Mouse (Mus musculus): ENCODE results near the gene Vmn2r86. TPM values are rescaled to one million over a fixed set of nuclear protein-coding genes. Genes with fewer than 3 reads are reported as not detected.
A peak's percentile ranks its signal among the peaks of the same experiment; 100 is the strongest.
"Not testable (repeated sequence)": the region's sequence is repeated elsewhere in the genome, so short reads cannot be mapped to it uniquely, and the experiment has no call there.

Gene Vmn2r86
- polyA plus RNA-seq (2015; fragmentation: Nextera tagmentation; extraction: Ambion mirVana) = not detected in 2 replicates

DNA sequence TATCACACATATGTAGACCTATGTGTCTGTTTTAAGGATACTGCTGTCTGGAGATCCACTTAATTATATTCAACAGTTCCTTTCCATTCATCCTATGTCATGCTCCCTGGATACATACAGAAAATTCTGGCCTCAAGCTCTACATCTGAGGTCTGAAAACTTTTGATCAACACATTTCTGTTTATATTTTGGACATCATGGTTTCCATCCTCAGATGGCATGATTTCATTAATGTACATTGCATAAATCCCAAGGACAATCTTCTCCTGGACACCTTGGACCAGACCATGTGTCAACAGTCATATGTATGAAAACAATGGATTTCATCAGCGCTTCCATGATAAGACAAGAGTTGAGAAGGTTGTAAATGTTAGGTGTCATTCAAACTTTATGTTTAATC lies at the start of gene Vmn2r86:
TSS of gene Vmn2r86 (minus strand) at position 101 of the 400 bp plus-strand sequence.
- H3K9me3 ChIP-seq (ENCODE audit: low read length); ATAC-seq (ENCODE audit: low FRiP score, low TSS enrichment); H3K4me1 ChIP-seq (ENCODE audit: insufficient read depth, low read length); H3K27ac ChIP-seq (ENCODE audit: low read length); H3K36me3 ChIP-seq (ENCODE audit: insufficient read depth, low read length); H3K4me2 ChIP-seq (replicated peaks; ENCODE audit: low read depth, low read length); H3K4me3 ChIP-seq (ENCODE audit: low read length); H3K9ac ChIP-seq (replicated peaks; ENCODE audit: low read length); H3K27me3 ChIP-seq (ENCODE audit: insufficient read depth, low read length): not testable (repeated sequence)
- WGBS = 89% methylated on average over 1 of the region's 1 CpGs

DNA sequence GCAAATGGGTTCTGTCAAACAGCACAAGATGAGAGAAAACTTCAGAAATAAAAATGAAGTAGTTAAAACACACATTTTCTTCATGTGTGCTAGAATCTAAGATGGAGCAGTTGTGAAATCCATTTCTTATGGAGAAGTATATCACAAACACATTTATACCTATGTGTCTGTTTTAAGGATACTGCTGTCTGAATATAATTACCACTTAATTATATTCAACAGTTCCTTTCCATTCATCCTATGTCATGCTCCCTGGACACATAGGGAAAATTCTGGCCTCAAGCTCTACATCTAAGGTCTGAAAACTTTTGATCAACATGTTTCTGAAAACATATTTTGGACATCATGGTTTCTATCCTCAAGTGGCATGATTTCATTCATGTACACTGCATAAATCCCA lies 41.4 kb upstream of the Vmn2r86 start, which contains the start of gene Vmn2r87:
TSS of gene Vmn2r87 (minus strand) at position 101 of the 400 bp plus-strand sequence.
- ATAC-seq (ENCODE audit: low FRiP score, low TSS enrichment) = no peak
- H3K27ac ChIP-seq (ENCODE audit: low read length) = no peak within 1 kb of the TSS
- H3K9ac ChIP-seq (replicated peaks; ENCODE audit: low read length) = no peak within 1 kb of the TSS
- H3K27me3 ChIP-seq (ENCODE audit: insufficient read depth, low read length) = no peaks in the 10 kb centered on the region
- H3K4me2 ChIP-seq (replicated peaks; ENCODE audit: low read depth, low read length) = no peak within 1 kb of the TSS
- H3K9me3 ChIP-seq (ENCODE audit: low read length) = no peaks in the 10 kb centered on the region
- no peak within 1 kb of the TSS for H3K4me3 ChIP-seq (ENCODE audit: low read length)
- no peaks in the 10 kb centered on the region for H3K36me3 ChIP-seq (ENCODE audit: insufficient read depth, low read length)
- no peaks in the 10 kb centered on the region for H3K4me1 ChIP-seq (ENCODE audit: insufficient read depth, low read length)

GRCm38 (mm10) chr10:130470311-130470760 lies 14.5 kb upstream of the Vmn2r86 start:
- H3K27ac ChIP-seq (ENCODE audit: low read length) = no peak overlapping the region
- H3K4me2 ChIP-seq (replicated peaks; ENCODE audit: low read depth, low read length) = peak overlapping the region; percentile 86
- H3K4me3 ChIP-seq (ENCODE audit: low read length) = peak overlapping the region; percentile 52
- no peaks in the 10 kb centered on the region for H3K4me1 ChIP-seq (ENCODE audit: insufficient read depth, low read length)
- H3K9ac ChIP-seq (replicated peaks; ENCODE audit: low read length) = peak overlapping the region; percentile 69
- ATAC-seq (ENCODE audit: low FRiP score, low TSS enrichment) = peak; percentile 100
- H3K27me3 ChIP-seq (ENCODE audit: insufficient read depth, low read length) = no peaks in the 10 kb centered on the region
- no peaks in the 10 kb centered on the region for H3K36me3 ChIP-seq (ENCODE audit: insufficient read depth, low read length)
- H3K9me3 ChIP-seq (ENCODE audit: low read length) = no peaks in the 10 kb centered on the region
- 3% methylated on average over 36 of the region's 36 CpGs for WGBS

- H3K36me3 ChIP-seq (ENCODE audit: insufficient read depth, low read length) = no peaks in the 10 kb centered on the region
- H3K9me3 ChIP-seq (ENCODE audit: low read length) = no peaks in the 10 kb centered on the region
- no peaks in the 10 kb centered on the region for H3K27me3 ChIP-seq (ENCODE audit: insufficient read depth, low read length)
- 90% methylated on average over 21 of the region's 21 CpGs for WGBS
- H3K27ac ChIP-seq (ENCODE audit: low read length) = no peak overlapping the region
- no peaks in the 10 kb centered on the region for H3K4me1 ChIP-seq (ENCODE audit: insufficient read depth, low read length)
- no peak overlapping the region for H3K4me3 ChIP-seq (ENCODE audit: low read length)
- no peak overlapping the region for H3K9ac ChIP-seq (replicated peaks; ENCODE audit: low read length)
- no peak overlapping the region for H3K4me2 ChIP-seq (replicated peaks; ENCODE audit: low read depth, low read length)
- no peak for ATAC-seq (ENCODE audit: low FRiP score, low TSS enrichment)
Observed at GRCm38 (mm10) chr10:130444776-130445175, 11.1 kb downstream of the Vmn2r86 start.

DNA sequence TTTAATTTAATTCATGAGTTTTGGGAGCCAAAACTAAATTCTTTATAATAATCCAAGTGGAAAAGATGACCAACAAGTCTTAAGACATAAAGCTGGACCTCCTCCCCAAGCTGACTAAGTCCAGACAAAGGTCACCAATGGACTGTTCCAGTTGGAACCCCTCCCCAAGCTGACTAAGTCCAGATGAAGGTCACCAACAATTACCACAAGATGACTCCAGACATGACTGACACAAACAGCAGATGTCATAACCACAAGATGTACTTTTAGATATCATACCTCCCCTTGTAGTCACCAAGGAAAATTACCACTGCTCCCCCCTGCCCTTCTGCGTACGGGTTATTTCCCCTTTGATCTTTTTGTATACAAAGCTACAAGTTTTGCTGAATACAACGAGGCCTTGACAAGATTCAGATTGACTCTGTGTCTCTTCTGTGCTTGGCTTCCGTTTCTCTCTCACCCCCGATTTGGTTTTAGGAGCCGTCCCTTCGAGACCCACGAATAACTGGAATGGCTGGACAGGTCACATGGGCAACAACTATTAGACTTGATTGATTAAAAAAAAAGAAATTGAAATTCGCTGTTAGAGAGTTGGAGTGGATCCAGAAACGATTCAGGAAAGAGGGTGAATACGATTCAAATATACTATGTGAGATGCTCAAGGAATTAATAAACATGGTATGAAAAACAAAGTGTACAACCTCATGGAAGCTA lies 21.5 kb downstream of the Vmn2r86 start:
- WGBS = 84% methylated on average over 11 of the region's 11 CpGs
- not testable (repeated sequence) for H3K27me3 ChIP-seq (ENCODE audit: insufficient read depth, low read length); ATAC-seq (ENCODE audit: low FRiP score, low TSS enrichment)

GRCm38 (mm10) chr10:130429603-130430002 lies 26.2 kb downstream of the Vmn2r86 start, which contains the start of gene Vmn2r85:
TSS of gene Vmn2r85 (minus strand) at chr10:130429703.
- H3K9ac ChIP-seq (replicated peaks; ENCODE audit: low read length); H3K4me3 ChIP-seq (ENCODE audit: low read length); H3K27ac ChIP-seq (ENCODE audit: low read length); H3K27me3 ChIP-seq (ENCODE audit: insufficient read depth, low read length); H3K4me2 ChIP-seq (replicated peaks; ENCODE audit: low read depth, low read length); H3K4me1 ChIP-seq (ENCODE audit: insufficient read depth, low read length); H3K36me3 ChIP-seq (ENCODE audit: insufficient read depth, low read length); H3K9me3 ChIP-seq (ENCODE audit: low read length); ATAC-seq (ENCODE audit: low FRiP score, low TSS enrichment): not testable (repeated sequence)

More for the DNA sequence above, 21.5 kb downstream of the Vmn2r86 start:
- not testable (repeated sequence) for H3K9me3 ChIP-seq (ENCODE audit: low read length); H3K27ac ChIP-seq (ENCODE audit: low read length); H3K9ac ChIP-seq (replicated peaks; ENCODE audit: low read length); H3K4me3 ChIP-seq (ENCODE audit: low read length); H3K4me1 ChIP-seq (ENCODE audit: insufficient read depth, low read length); H3K4me2 ChIP-seq (replicated peaks; ENCODE audit: low read depth, low read length); H3K36me3 ChIP-seq (ENCODE audit: insufficient read depth, low read length)

GRCm38 (mm10) chr10:130422368-130422767 lies 33.5 kb downstream of the Vmn2r86 start:
- H3K27ac ChIP-seq (ENCODE audit: low read length); H3K4me1 ChIP-seq (ENCODE audit: insufficient read depth, low read length); H3K4me3 ChIP-seq (ENCODE audit: low read length); H3K4me2 ChIP-seq (replicated peaks; ENCODE audit: low read depth, low read length); H3K27me3 ChIP-seq (ENCODE audit: insufficient read depth, low read length); H3K9me3 ChIP-seq (ENCODE audit: low read length); H3K36me3 ChIP-seq (ENCODE audit: insufficient read depth, low read length); H3K9ac ChIP-seq (replicated peaks; ENCODE audit: low read length); ATAC-seq (ENCODE audit: low FRiP score, low TSS enrichment): not testable (repeated sequence)
- 78% methylated on average over 2 of the region's 2 CpGs for WGBS

DNA sequence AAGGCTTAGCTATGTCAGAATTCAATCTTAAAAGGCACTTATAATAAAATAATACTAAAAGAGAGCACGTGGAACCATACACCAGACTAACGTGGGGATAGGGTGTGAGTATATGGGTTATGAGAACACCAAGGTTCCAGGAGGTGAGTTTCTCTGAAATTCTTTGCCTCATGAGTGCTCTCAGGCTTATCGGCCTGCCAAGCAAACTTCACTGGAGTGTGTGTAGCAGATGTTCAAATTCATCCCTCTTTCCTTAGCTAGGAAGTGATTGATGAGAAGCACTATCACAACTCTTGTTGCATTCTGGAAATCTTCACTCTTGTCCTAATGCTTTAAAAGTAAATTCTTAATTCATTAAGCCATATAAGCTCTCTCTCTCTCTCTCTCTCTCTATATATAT lies 35.4 kb downstream of the Vmn2r86 start:
- H3K27me3 ChIP-seq (ENCODE audit: insufficient read depth, low read length) = no peaks in the 10 kb centered on the region
- H3K4me1 ChIP-seq (ENCODE audit: insufficient read depth, low read length) = no peaks in the 10 kb centered on the region
- H3K36me3 ChIP-seq (ENCODE audit: insufficient read depth, low read length) = no peaks in the 10 kb centered on the region
- H3K27ac ChIP-seq (ENCODE audit: low read length) = no peak overlapping the region
- H3K9ac ChIP-seq (replicated peaks; ENCODE audit: low read length) = no peak overlapping the region
- no peak overlapping the region for H3K4me2 ChIP-seq (replicated peaks; ENCODE audit: low read depth, low read length)
- 82% methylated on average over 3 of the region's 3 CpGs for WGBS
- no peak overlapping the region for H3K4me3 ChIP-seq (ENCODE audit: low read length)
- no peak for ATAC-seq (ENCODE audit: low FRiP score, low TSS enrichment)
- H3K9me3 ChIP-seq (ENCODE audit: low read length) = no peaks in the 10 kb centered on the region

DNA sequence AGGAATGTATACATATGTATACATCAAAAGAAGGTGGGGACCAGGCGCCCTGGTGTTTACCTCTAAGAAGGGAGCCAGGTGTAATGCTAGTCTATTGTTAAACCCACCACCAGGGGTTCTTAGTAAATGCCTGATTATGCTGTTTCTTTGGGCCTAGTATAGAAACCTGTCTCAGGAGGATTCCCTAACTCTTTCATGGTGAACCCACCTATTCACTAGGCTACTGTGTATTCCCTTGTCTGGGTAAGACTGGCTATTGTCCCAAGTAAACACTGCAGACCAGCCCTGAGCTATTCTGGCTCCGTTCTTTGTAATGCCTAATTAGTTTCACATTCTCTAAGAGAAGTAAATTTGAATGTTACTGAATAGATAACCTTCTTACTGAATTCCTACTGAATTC lies 35.9 kb downstream of the Vmn2r86 start:
- H3K4me3 ChIP-seq (ENCODE audit: low read length); H3K27me3 ChIP-seq (ENCODE audit: insufficient read depth, low read length); H3K4me2 ChIP-seq (replicated peaks; ENCODE audit: low read depth, low read length); ATAC-seq (ENCODE audit: low FRiP score, low TSS enrichment); H3K9me3 ChIP-seq (ENCODE audit: low read length); H3K27ac ChIP-seq (ENCODE audit: low read length); H3K4me1 ChIP-seq (ENCODE audit: insufficient read depth, low read length); H3K9ac ChIP-seq (replicated peaks; ENCODE audit: low read length); H3K36me3 ChIP-seq (ENCODE audit: insufficient read depth, low read length): not testable (repeated sequence)
- 71% methylated on average over 2 of the region's 2 CpGs for WGBS

- not testable (repeated sequence) for H3K4me1 ChIP-seq (ENCODE audit: insufficient read depth, low read length); H3K9me3 ChIP-seq (ENCODE audit: low read length); H3K27me3 ChIP-seq (ENCODE audit: insufficient read depth, low read length); H3K36me3 ChIP-seq (ENCODE audit: insufficient read depth, low read length); H3K4me2 ChIP-seq (replicated peaks; ENCODE audit: low read depth, low read length); ATAC-seq (ENCODE audit: low FRiP score, low TSS enrichment); H3K4me3 ChIP-seq (ENCODE audit: low read length); H3K9ac ChIP-seq (replicated peaks; ENCODE audit: low read length); H3K27ac ChIP-seq (ENCODE audit: low read length)
Observed at GRCm38 (mm10) chr10:130416352-130416751, 39.5 kb downstream of the Vmn2r86 start.

All from kidney, embryonic 16.5 days (tissue).